Mouse (Mus musculus): ENCODE measurements around the gene Nr0b2. TPM values are rescaled to one million over a fixed set of nuclear protein-coding genes. Genes with fewer than 3 reads are reported as not detected.

Gene Nr0b2
- polyA plus RNA-seq, 1 experiment from 2014 or later = 9.6 TPM

GRCm38 (mm10) chr4:133552029-133552428, 1.1 kb upstream of the Nr0b2 start:
- Histone ChIP-seq H3K36me3 (ENCODE audit: control insufficient read depth, insufficient read depth, low read length) (no peaks in the 10 kb centered on the region), H3K27me3 (ENCODE audit: control insufficient read depth, insufficient read depth, low read length) (peaks cover 8% of the 10 kb centered on the region), H3K4me2 (no peak overlapping the region), H3K9ac (ENCODE audit: low read depth, low read length) (no peak overlapping the region), H3K4me3 (ENCODE audit: low read depth, low read length) (no peak overlapping the region), H3K9me3 (replicated peaks; ENCODE audit: control insufficient read depth, low read length) (no peaks in the 10 kb centered on the region), H3K27ac (ENCODE audit: low read depth, low read length) (no peak overlapping the region), H3K4me1 (ENCODE audit: control insufficient read depth, insufficient read depth, low read length) (peaks cover 8% of the 10 kb centered on the region)
- ATAC-seq (replicated peaks; ENCODE audit: insufficient number of reproducible peaks, low FRiP score, low TSS enrichment) = no peak
- 87% methylated on average over 1 of the region's 1 CpGs for WGBS (ENCODE audit: insufficient replicate concordance)

- H3K27ac ChIP-seq (ENCODE audit: low read depth, low read length) = peak overlapping the region; percentile 84
- peak overlapping the region; percentile 60 for H3K4me2 ChIP-seq
- H3K27me3 ChIP-seq (ENCODE audit: control insufficient read depth, insufficient read depth, low read length) = peaks cover 8% of the 10 kb centered on the region
- no peaks in the 10 kb centered on the region for H3K9me3 ChIP-seq (replicated peaks; ENCODE audit: control insufficient read depth, low read length)
- no peaks in the 10 kb centered on the region for H3K36me3 ChIP-seq (ENCODE audit: control insufficient read depth, insufficient read depth, low read length)
- no peak for ATAC-seq (replicated peaks; ENCODE audit: insufficient number of reproducible peaks, low FRiP score, low TSS enrichment)
- 62% methylated on average over 19 of the region's 19 CpGs for WGBS (ENCODE audit: insufficient replicate concordance)
- peak overlapping the region; percentile 35 for H3K4me3 ChIP-seq (ENCODE audit: low read depth, low read length)
- H3K4me1 ChIP-seq (ENCODE audit: control insufficient read depth, insufficient read depth, low read length) = peaks cover 8% of the 10 kb centered on the region
- peak overlapping the region; percentile 29 for H3K9ac ChIP-seq (ENCODE audit: low read depth, low read length)
Measured at GRCm38 (mm10) chr4:133553448-133554330, 513 bp downstream of the Nr0b2 start.

GRCm38 (mm10) chr4:133557041-133557717, 4.0 kb downstream of the Nr0b2 start:
- Histone ChIP-seq H3K9me3 (replicated peaks; ENCODE audit: control insufficient read depth, low read length) (no peaks in the 10 kb centered on the region), H3K36me3 (ENCODE audit: control insufficient read depth, insufficient read depth, low read length) (no peaks in the 10 kb centered on the region), H3K4me2 (no peak overlapping the region), H3K27me3 (ENCODE audit: control insufficient read depth, insufficient read depth, low read length) (peaks cover 3% of the 10 kb centered on the region; the same call in 1 of the 2 replicates), H3K4me3 (ENCODE audit: low read depth, low read length) (no peak overlapping the region), H3K27ac (ENCODE audit: low read depth, low read length) (no peak overlapping the region), H3K4me1 (ENCODE audit: control insufficient read depth, insufficient read depth, low read length) (peaks cover 8% of the 10 kb centered on the region), H3K9ac (ENCODE audit: low read depth, low read length) (no peak overlapping the region)
- no peak for ATAC-seq (replicated peaks; ENCODE audit: insufficient number of reproducible peaks, low FRiP score, low TSS enrichment)
- WGBS (ENCODE audit: insufficient replicate concordance) = 40% methylated on average over 10 of the region's 10 CpGs

GRCm38 (mm10) chr4:133559846-133560245, 6.7 kb downstream of the Nr0b2 start:
- Histone ChIP-seq H3K4me3 (ENCODE audit: low read depth, low read length) (no peak overlapping the region), H3K4me1 (ENCODE audit: control insufficient read depth, insufficient read depth, low read length) (no peaks in the 10 kb centered on the region), H3K27ac (ENCODE audit: low read depth, low read length) (no peak overlapping the region), H3K27me3 (ENCODE audit: control insufficient read depth, insufficient read depth, low read length) (peaks cover 3% of the 10 kb centered on the region; the same call in 1 of the 2 replicates), H3K36me3 (ENCODE audit: control insufficient read depth, insufficient read depth, low read length) (no peaks in the 10 kb centered on the region), H3K4me2 (no peak overlapping the region), H3K9me3 (replicated peaks; ENCODE audit: control insufficient read depth, low read length) (no peaks in the 10 kb centered on the region), H3K9ac (ENCODE audit: low read depth, low read length) (no peak overlapping the region)
- 69% methylated on average over 4 of the region's 4 CpGs for WGBS (ENCODE audit: insufficient replicate concordance)
- no peak for ATAC-seq (replicated peaks; ENCODE audit: insufficient number of reproducible peaks, low FRiP score, low TSS enrichment)

- WGBS (ENCODE audit: insufficient replicate concordance) = 71% methylated on average over 4 of the region's 4 CpGs
- H3K9me3 ChIP-seq (replicated peaks; ENCODE audit: control insufficient read depth, low read length) = no peaks in the 10 kb centered on the region
- H3K27me3 ChIP-seq (ENCODE audit: control insufficient read depth, insufficient read depth, low read length) = no peaks in the 10 kb centered on the region
- H3K36me3 ChIP-seq (ENCODE audit: control insufficient read depth, insufficient read depth, low read length) = no peaks in the 10 kb centered on the region
- H3K27ac ChIP-seq (ENCODE audit: low read depth, low read length) = no peak overlapping the region
- H3K4me3 ChIP-seq (ENCODE audit: low read depth, low read length) = no peak overlapping the region
- H3K9ac ChIP-seq (ENCODE audit: low read depth, low read length) = no peak overlapping the region
- ATAC-seq (replicated peaks; ENCODE audit: insufficient number of reproducible peaks, low FRiP score, low TSS enrichment) = no peak
- no peak overlapping the region for H3K4me2 ChIP-seq
- no peaks in the 10 kb centered on the region for H3K4me1 ChIP-seq (ENCODE audit: control insufficient read depth, insufficient read depth, low read length)
Measured at GRCm38 (mm10) chr4:133561622-133562021, 8.4 kb downstream of the Nr0b2 start.

DNA sequence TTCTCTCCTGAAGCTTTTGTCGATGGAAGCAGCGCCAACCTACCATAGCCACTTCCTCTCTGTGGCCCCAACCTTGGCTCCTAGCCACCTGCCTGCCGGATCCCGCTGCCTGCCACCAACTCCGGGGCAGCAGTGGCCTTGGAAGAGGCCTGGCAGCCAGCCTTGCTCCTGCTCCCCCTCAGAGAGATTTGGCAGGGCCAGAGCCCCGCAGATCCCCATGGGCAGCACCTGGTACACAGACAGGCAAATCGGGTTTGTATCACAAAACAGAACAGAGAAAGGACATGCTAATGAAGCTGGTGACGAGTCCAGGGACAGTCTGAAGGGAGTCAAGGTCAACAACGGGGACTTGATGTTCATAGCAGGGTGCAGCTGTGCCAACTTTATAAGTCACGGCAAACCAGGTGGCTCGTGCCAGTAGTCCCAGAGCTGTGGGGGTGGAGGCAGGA, 10.0 kb downstream of the Nr0b2 start:
- Histone ChIP-seq H3K27ac (ENCODE audit: low read depth, low read length) (no peak overlapping the region), H3K4me1 (ENCODE audit: control insufficient read depth, insufficient read depth, low read length) (no peaks in the 10 kb centered on the region), H3K4me2 (no peak overlapping the region), H3K36me3 (ENCODE audit: control insufficient read depth, insufficient read depth, low read length) (no peaks in the 10 kb centered on the region), H3K4me3 (ENCODE audit: low read depth, low read length) (no peak overlapping the region), H3K27me3 (ENCODE audit: control insufficient read depth, insufficient read depth, low read length) (no peaks in the 10 kb centered on the region), H3K9me3 (replicated peaks; ENCODE audit: control insufficient read depth, low read length) (no peaks in the 10 kb centered on the region), H3K9ac (ENCODE audit: low read depth, low read length) (no peak overlapping the region)
- ATAC-seq (replicated peaks; ENCODE audit: insufficient number of reproducible peaks, low FRiP score, low TSS enrichment) = no peak
- WGBS (ENCODE audit: insufficient replicate concordance) = 68% methylated on average over 11 of the region's 11 CpGs

DNA sequence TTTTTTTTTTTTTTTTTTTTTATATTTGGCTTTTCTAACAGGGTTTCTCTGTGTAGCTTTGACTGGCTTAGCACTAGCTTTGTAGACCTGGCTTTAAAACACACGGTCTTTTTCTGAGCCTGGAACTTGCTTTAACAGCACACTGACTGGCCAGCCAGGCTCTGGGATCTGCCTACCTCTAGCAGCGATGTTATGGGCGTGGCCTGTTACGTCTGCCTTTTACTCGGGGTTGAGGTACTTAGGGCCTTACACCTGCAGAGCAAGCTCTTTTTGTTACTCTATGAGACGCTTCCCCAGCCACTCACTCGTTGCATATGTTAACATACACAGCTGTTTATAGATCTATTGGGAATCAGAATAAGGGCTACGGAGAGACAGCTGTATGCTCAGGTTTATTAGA, 14.1 kb downstream of the Nr0b2 start:
- Histone ChIP-seq H3K27ac (ENCODE audit: low read depth, low read length) (no peak overlapping the region), H3K4me1 (ENCODE audit: control insufficient read depth, insufficient read depth, low read length) (no peaks in the 10 kb centered on the region), H3K9ac (ENCODE audit: low read depth, low read length) (no peak overlapping the region), H3K36me3 (ENCODE audit: control insufficient read depth, insufficient read depth, low read length) (no peaks in the 10 kb centered on the region), H3K9me3 (replicated peaks; ENCODE audit: control insufficient read depth, low read length) (no peaks in the 10 kb centered on the region), H3K27me3 (ENCODE audit: control insufficient read depth, insufficient read depth, low read length) (no peaks in the 10 kb centered on the region), H3K4me3 (ENCODE audit: low read depth, low read length) (no peak overlapping the region), H3K4me2 (no peak overlapping the region)
- 22% methylated on average over 8 of the region's 8 CpGs for WGBS (ENCODE audit: insufficient replicate concordance)
- no peak for ATAC-seq (replicated peaks; ENCODE audit: insufficient number of reproducible peaks, low FRiP score, low TSS enrichment)

GRCm38 (mm10) chr4:133569291-133570065, 16.3 kb downstream of the Nr0b2 start:
- no peak for ATAC-seq (replicated peaks; ENCODE audit: insufficient number of reproducible peaks, low FRiP score, low TSS enrichment)
- no peak overlapping the region for H3K9ac ChIP-seq (ENCODE audit: low read depth, low read length)
- 78% methylated on average over 10 of the region's 10 CpGs for WGBS (ENCODE audit: insufficient replicate concordance)

More at GRCm38 (mm10) chr4:133569291-133570065, 16.3 kb downstream of the Nr0b2 start:
- H3K9me3 ChIP-seq (replicated peaks; ENCODE audit: control insufficient read depth, low read length) = no peaks in the 10 kb centered on the region
- no peaks in the 10 kb centered on the region for H3K36me3 ChIP-seq (ENCODE audit: control insufficient read depth, insufficient read depth, low read length)
- H3K4me2 ChIP-seq = no peak overlapping the region
- no peak overlapping the region for H3K27ac ChIP-seq (ENCODE audit: low read depth, low read length)
- H3K4me1 ChIP-seq (ENCODE audit: control insufficient read depth, insufficient read depth, low read length) = 0 out of 2 replicates have a peak, but pooled peaks cover 3% of the 10 kb centered on the region
- no peaks in the 10 kb centered on the region for H3K27me3 ChIP-seq (ENCODE audit: control insufficient read depth, insufficient read depth, low read length)
- no peak overlapping the region for H3K4me3 ChIP-seq (ENCODE audit: low read depth, low read length)
